Mouse (Mus musculus): ENCODE measurements around the gene Tmem174. TPM values are rescaled to one million over a fixed set of nuclear protein-coding genes. Genes with fewer than 3 reads are reported as not detected.
A peak's percentile ranks its signal among the peaks of the same experiment; 100 is the strongest.

Gene Tmem174
- polyA plus RNA-seq, 1 experiment from 2014 or later = not detected

- Histone ChIP-seq H3K27ac (ENCODE audit: low read depth, low read length) (no peak overlapping the region), H3K4me1 (ENCODE audit: control insufficient read depth, insufficient read depth, low read length) (no peaks in the 10 kb centered on the region), H3K9ac (ENCODE audit: low read length) (no peak overlapping the region), H3K27me3 (replicated peaks; ENCODE audit: control insufficient read depth, insufficient read depth, low read length) (no peaks in the 10 kb centered on the region), H3K4me3 (ENCODE audit: low read depth, low read length) (no peak overlapping the region), H3K36me3 (ENCODE audit: control insufficient read depth, insufficient read depth, low read length) (no peaks in the 10 kb centered on the region), H3K4me2 (ENCODE audit: low read length) (no peak overlapping the region), H3K9me3 (replicated peaks; ENCODE audit: control insufficient read depth, low read length) (no peaks in the 10 kb centered on the region)
- 93% methylated on average over 10 of the region's 10 CpGs for WGBS
- DNase-seq (ENCODE audit: low spot score) (no peak), ATAC-seq (no peak)
Measured at GRCm38 (mm10) chr13:98665240-98665639, 28.0 kb upstream of the Tmem174 start.

GRCm38 (mm10) chr13:98662173-98662675, 25.0 kb upstream of the Tmem174 start:
- ATAC-seq (no peak), DNase-seq (ENCODE audit: low spot score) (no peak)
- 89% methylated on average over 4 of the region's 4 CpGs for WGBS

GRCm38 (mm10) chr13:98656034-98656471, 18.8 kb upstream of the Tmem174 start:
- Histone ChIP-seq H3K9ac (ENCODE audit: low read length) (no peak overlapping the region), H3K4me3 (ENCODE audit: low read depth, low read length) (no peak overlapping the region), H3K4me1 (ENCODE audit: control insufficient read depth, insufficient read depth, low read length) (no peaks in the 10 kb centered on the region), H3K27ac (ENCODE audit: low read depth, low read length) (no peak overlapping the region), H3K4me2 (ENCODE audit: low read length) (no peak overlapping the region), H3K27me3 (replicated peaks; ENCODE audit: control insufficient read depth, insufficient read depth, low read length) (no peaks in the 10 kb centered on the region), H3K36me3 (ENCODE audit: control insufficient read depth, insufficient read depth, low read length) (no peaks in the 10 kb centered on the region), H3K9me3 (replicated peaks; ENCODE audit: control insufficient read depth, low read length) (no peaks in the 10 kb centered on the region)
- DNase-seq (ENCODE audit: low spot score) = peak; percentile 12
- ATAC-seq = no peak
- WGBS = 86% methylated on average over 16 of the region's 16 CpGs

More at GRCm38 (mm10) chr13:98662173-98662675, 25.0 kb upstream of the Tmem174 start:
- Histone ChIP-seq H3K4me3 (ENCODE audit: low read depth, low read length) (no peak overlapping the region), H3K4me2 (ENCODE audit: low read length) (no peak overlapping the region), H3K9me3 (replicated peaks; ENCODE audit: control insufficient read depth, low read length) (no peaks in the 10 kb centered on the region), H3K36me3 (ENCODE audit: control insufficient read depth, insufficient read depth, low read length) (no peaks in the 10 kb centered on the region), H3K27me3 (replicated peaks; ENCODE audit: control insufficient read depth, insufficient read depth, low read length) (no peaks in the 10 kb centered on the region), H3K27ac (ENCODE audit: low read depth, low read length) (no peak overlapping the region), H3K9ac (ENCODE audit: low read length) (no peak overlapping the region), H3K4me1 (ENCODE audit: control insufficient read depth, insufficient read depth, low read length) (no peaks in the 10 kb centered on the region)

GRCm38 (mm10) chr13:98655346-98655745, 18.1 kb upstream of the Tmem174 start:
- H3K27ac ChIP-seq (ENCODE audit: low read depth, low read length) = no peak overlapping the region
- ATAC-seq (no peak), DNase-seq (ENCODE audit: low spot score) (no peak)
- no peak overlapping the region for H3K4me2 ChIP-seq (ENCODE audit: low read length)
- H3K4me3 ChIP-seq (ENCODE audit: low read depth, low read length) = no peak overlapping the region
- H3K9ac ChIP-seq (ENCODE audit: low read length) = no peak overlapping the region
- no peaks in the 10 kb centered on the region for H3K27me3 ChIP-seq (replicated peaks; ENCODE audit: control insufficient read depth, insufficient read depth, low read length)
- H3K9me3 ChIP-seq (replicated peaks; ENCODE audit: control insufficient read depth, low read length) = no peaks in the 10 kb centered on the region
- 87% methylated on average over 4 of the region's 4 CpGs for WGBS
- no peaks in the 10 kb centered on the region for H3K36me3 ChIP-seq (ENCODE audit: control insufficient read depth, insufficient read depth, low read length)
- H3K4me1 ChIP-seq (ENCODE audit: control insufficient read depth, insufficient read depth, low read length) = no peaks in the 10 kb centered on the region

- Histone ChIP-seq H3K9me3 (replicated peaks; ENCODE audit: control insufficient read depth, low read length) (no peaks in the 10 kb centered on the region), H3K27me3 (replicated peaks; ENCODE audit: control insufficient read depth, insufficient read depth, low read length) (no peaks in the 10 kb centered on the region), H3K36me3 (ENCODE audit: control insufficient read depth, insufficient read depth, low read length) (no peaks in the 10 kb centered on the region), H3K9ac (ENCODE audit: low read length) (no peak overlapping the region), H3K4me2 (ENCODE audit: low read length) (no peak overlapping the region), H3K4me1 (ENCODE audit: control insufficient read depth, insufficient read depth, low read length) (no peaks in the 10 kb centered on the region), H3K27ac (ENCODE audit: low read depth, low read length) (no peak overlapping the region), H3K4me3 (ENCODE audit: low read depth, low read length) (no peak overlapping the region)
- ATAC-seq = no peak
- 86% methylated on average over 10 of the region's 10 CpGs for WGBS
- no peak for DNase-seq (ENCODE audit: low spot score)
Measured at GRCm38 (mm10) chr13:98654129-98654939, 17.1 kb upstream of the Tmem174 start.

- no peaks in the 10 kb centered on the region for H3K4me1 ChIP-seq (ENCODE audit: control insufficient read depth, insufficient read depth, low read length)
- no peak for ATAC-seq
Measured at GRCm38 (mm10) chr13:98652194-98652593, 15.0 kb upstream of the Tmem174 start.

GRCm38 (mm10) chr13:98651228-98651977, 14.2 kb upstream of the Tmem174 start:
- Histone ChIP-seq H3K9me3 (replicated peaks; ENCODE audit: control insufficient read depth, low read length) (no peaks in the 10 kb centered on the region), H3K27ac (ENCODE audit: low read depth, low read length) (no peak overlapping the region), H3K9ac (ENCODE audit: low read length) (no peak overlapping the region), H3K36me3 (ENCODE audit: control insufficient read depth, insufficient read depth, low read length) (no peaks in the 10 kb centered on the region), H3K4me1 (ENCODE audit: control insufficient read depth, insufficient read depth, low read length) (no peaks in the 10 kb centered on the region), H3K27me3 (replicated peaks; ENCODE audit: control insufficient read depth, insufficient read depth, low read length) (no peaks in the 10 kb centered on the region), H3K4me2 (ENCODE audit: low read length) (no peak overlapping the region), H3K4me3 (ENCODE audit: low read depth, low read length) (no peak overlapping the region)
- DNase-seq (ENCODE audit: low spot score) (no peak), ATAC-seq (no peak)
- WGBS = 82% methylated on average over 17 of the region's 17 CpGs

More at GRCm38 (mm10) chr13:98652194-98652593, 15.0 kb upstream of the Tmem174 start:
- no peak overlapping the region for H3K27ac ChIP-seq (ENCODE audit: low read depth, low read length)
- WGBS = 94% methylated on average over 2 of the region's 2 CpGs
- DNase-seq (ENCODE audit: low spot score) = no peak
- no peaks in the 10 kb centered on the region for H3K9me3 ChIP-seq (replicated peaks; ENCODE audit: control insufficient read depth, low read length)
- H3K27me3 ChIP-seq (replicated peaks; ENCODE audit: control insufficient read depth, insufficient read depth, low read length) = no peaks in the 10 kb centered on the region
- no peak overlapping the region for H3K9ac ChIP-seq (ENCODE audit: low read length)
- no peak overlapping the region for H3K4me2 ChIP-seq (ENCODE audit: low read length)
- H3K4me3 ChIP-seq (ENCODE audit: low read depth, low read length) = no peak overlapping the region
- no peaks in the 10 kb centered on the region for H3K36me3 ChIP-seq (ENCODE audit: control insufficient read depth, insufficient read depth, low read length)

- DNase-seq (ENCODE audit: low spot score) (no peak), ATAC-seq (no peak)
- Histone ChIP-seq H3K27ac (ENCODE audit: low read depth, low read length) (no peak overlapping the region), H3K4me3 (ENCODE audit: low read depth, low read length) (no peak overlapping the region), H3K9me3 (replicated peaks; ENCODE audit: control insufficient read depth, low read length) (no peaks in the 10 kb centered on the region), H3K4me2 (ENCODE audit: low read length) (no peak overlapping the region), H3K4me1 (ENCODE audit: control insufficient read depth, insufficient read depth, low read length) (no peaks in the 10 kb centered on the region), H3K27me3 (replicated peaks; ENCODE audit: control insufficient read depth, insufficient read depth, low read length) (no peaks in the 10 kb centered on the region), H3K9ac (ENCODE audit: low read length) (no peak overlapping the region), H3K36me3 (ENCODE audit: control insufficient read depth, insufficient read depth, low read length) (no peaks in the 10 kb centered on the region)
- 86% methylated on average over 22 of the region's 22 CpGs for WGBS
Measured at GRCm38 (mm10) chr13:98647775-98648568, 10.8 kb upstream of the Tmem174 start.

Data from forebrain, embryonic 14.5 days (tissue).